Mouse (Mus musculus): Measurements from ENCODE around the gene Orc1.

- no peak for TF ChIP-seq CTCF (IDR thresholded peaks at IDR 0.05)
- no peak for TF ChIP-seq EP300 (IDR thresholded peaks at IDR 0.05)
Observed at GRCm38 (mm10) chr4:108619165-108619564, 39.9 kb downstream of the Orc1 start.

Measured in lung, postnatal 0 days (tissue).